ENCODE assay signal across 23 mouse cellular contexts in the genomic region with DNA sequence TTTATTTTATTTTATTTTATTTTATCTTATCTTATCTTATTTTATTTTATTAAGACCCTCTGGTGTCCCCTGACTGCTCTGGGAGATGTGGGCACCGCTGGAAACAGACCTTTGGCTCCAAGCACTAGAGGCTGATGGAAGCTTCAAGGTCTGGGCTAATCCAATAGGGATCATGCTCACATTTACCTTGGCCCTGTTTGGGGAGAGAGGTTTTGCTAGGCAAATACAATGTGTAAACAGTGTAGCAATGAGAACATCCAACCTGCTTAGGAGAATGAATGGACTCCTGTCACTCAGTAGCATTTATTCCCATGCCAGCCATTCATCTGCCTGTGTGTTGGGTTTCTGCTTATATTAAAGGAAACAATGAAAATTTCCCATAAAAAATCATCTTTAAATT.
DNase-seq lines count a peak whose midpoint lies in the region; ATAC-seq and TF ChIP-seq lines count a peak whose summit lies in the region.
"Had no signal": no experiment of that assay in that cellular context is flagged by ENCODE, and none has a peak within 500 bp of the region (broad histone marks: within the 10 kb centered on the region; RNA-seq: fewer than 3 reads in every experiment).

No protein-coding gene starts in this region.

- H3K9me3 ChIP-seq in stomach, embryonic 15.5 days = no peaks in the 10 kb centered on the region
- no peaks in the 10 kb centered on the region for H3K9me3 ChIP-seq in stomach, postnatal 0 days (ENCODE audit: control insufficient read depth, low read length)
- H3K9me3 ChIP-seq in liver, embryonic 11.5 days (ENCODE audit: control insufficient read depth, low read length) = peaks cover 7% of the 10 kb centered on the region; the same call in 1 of the 2 replicates
- H3K9me3 ChIP-seq in liver, embryonic 14.5 days (ENCODE audit: control insufficient read depth, low read length) = no peaks in the 10 kb centered on the region; the same call in 1 of the 2 replicates
- peaks cover 12% of the 10 kb centered on the region; the same call in 1 of the 2 replicates for H3K9me3 ChIP-seq in liver, postnatal 0 days (ENCODE audit: low read length)
- peaks cover 6% of the 10 kb centered on the region for H3K9me3 ChIP-seq in midbrain, embryonic 14.5 days (ENCODE audit: control insufficient read depth, low read length)
- H3K9me3 ChIP-seq: hindbrain, embryonic 15.5 days had no signal

- no peak overlapping the region for H3K9ac ChIP-seq in stomach, embryonic 15.5 days
- no peak overlapping the region for H3K9ac ChIP-seq in stomach, postnatal 0 days (ENCODE audit: low read length)
- no peak overlapping the region for H3K9ac ChIP-seq in liver, embryonic 11.5 days (ENCODE audit: low read depth, low read length)
- no peak overlapping the region for H3K9ac ChIP-seq in liver, embryonic 14.5 days (replicated peaks)
- no peak overlapping the region for H3K9ac ChIP-seq in liver, postnatal 0 days (replicated peaks)
- no peak overlapping the region for H3K9ac ChIP-seq in midbrain, embryonic 14.5 days (replicated peaks; ENCODE audit: low read length)
- H3K9ac ChIP-seq: forebrain, postnatal 0 days; hindbrain, embryonic 12.5 days; hindbrain, embryonic 15.5 days had no signal

- H3K27me3 ChIP-seq in stomach, embryonic 15.5 days (replicated peaks) = no peaks in the 10 kb centered on the region
- no peaks in the 10 kb centered on the region for H3K27me3 ChIP-seq in stomach, postnatal 0 days (ENCODE audit: control insufficient read depth, insufficient read depth, low read length)
- no peaks in the 10 kb centered on the region for H3K27me3 ChIP-seq in liver, embryonic 11.5 days (replicated peaks; ENCODE audit: control insufficient read depth, insufficient read depth, low read length)
- no peaks in the 10 kb centered on the region for H3K27me3 ChIP-seq in liver, embryonic 14.5 days (ENCODE audit: control insufficient read depth, insufficient read depth, low read length)
- no peaks in the 10 kb centered on the region for H3K27me3 ChIP-seq in liver, postnatal 0 days (ENCODE audit: insufficient read depth, low read length)
- H3K27me3 ChIP-seq in midbrain, embryonic 14.5 days (ENCODE audit: control insufficient read depth, insufficient read depth, low read length) = no peaks in the 10 kb centered on the region
- H3K27me3 ChIP-seq: hindbrain, embryonic 12.5 days; hindbrain, embryonic 15.5 days had no signal

- peak; percentile 22; the same call in 1 of the 2 replicates for ATAC-seq in stomach, embryonic 15.5 days (ENCODE audit: insufficient read depth, low FRiP score, low read depth)
- ATAC-seq in stomach, postnatal 0 days (ENCODE audit: low FRiP score, low TSS enrichment) = no peak
- peak; percentile 67 for ATAC-seq in liver, embryonic 11.5 days (replicated peaks; ENCODE audit: low FRiP score)
- ATAC-seq in liver, embryonic 14.5 days (ENCODE audit: insufficient read depth) = peak; percentile 70
- peak; percentile 94 for ATAC-seq in liver, postnatal 0 days
- ATAC-seq in midbrain, embryonic 14.5 days (ENCODE audit: low FRiP score, low TSS enrichment) = no peak
- ATAC-seq: forebrain, embryonic 14.5 days; forebrain, postnatal 0 days had no signal

- TF ChIP-seq EP300 in stomach, postnatal 0 days (optimal IDR thresholded peaks at IDR 0.05) = no peak
- no peak for TF ChIP-seq EP300 in liver, embryonic 14.5 days (IDR thresholded peaks at IDR 0.05; ENCODE audit: low read depth)
- no peak for TF ChIP-seq EP300 in liver, postnatal 0 days (IDR thresholded peaks at IDR 0.05; ENCODE audit: low read depth)

- no peak for TF ChIP-seq CTCF in stomach, postnatal 0 days (IDR thresholded peaks at IDR 0.05; ENCODE audit: low read depth)
- TF ChIP-seq CTCF in liver, embryonic 14.5 days (IDR thresholded peaks at IDR 0.05; ENCODE audit: low read depth) = no peak
- TF ChIP-seq CTCF in liver, postnatal 0 days (IDR thresholded peaks at IDR 0.05; ENCODE audit: low read depth) = no peak

- H3K4me2 ChIP-seq in stomach, embryonic 15.5 days = no peak overlapping the region
- H3K4me2 ChIP-seq in stomach, postnatal 0 days (replicated peaks; ENCODE audit: low read depth) = no peak overlapping the region
- no peak overlapping the region for H3K4me2 ChIP-seq in liver, embryonic 11.5 days
- H3K4me2 ChIP-seq in liver, embryonic 14.5 days (ENCODE audit: low read depth) = no peak overlapping the region
- H3K4me2 ChIP-seq in liver, postnatal 0 days (ENCODE audit: low read depth, low read length) = no peak overlapping the region
- H3K4me2 ChIP-seq in midbrain, embryonic 14.5 days (ENCODE audit: low read length) = no peak overlapping the region
- H3K4me2 ChIP-seq: heart, embryonic 11.5 days; hindbrain, embryonic 12.5 days; hindbrain, embryonic 15.5 days had no signal

- DNase-seq in stomach, postnatal 0 days (ENCODE audit: low spot score) = no peak
- DNase-seq in liver, embryonic 11.5 days (ENCODE audit: low spot score) = no peak
- DNase-seq in liver, embryonic 14.5 days (ENCODE audit: low read depth in 3 of 3, low spot score in 3 of 3) = peak; percentile 3 to 17 (median 16)
- DNase-seq in liver, postnatal 0 days = no peak
- DNase-seq in frontal cortex, adult 2 months (ENCODE audit: extremely low spot score in 1 of 2, low spot score in 1 of 2) = no peak
- no peak for DNase-seq in midbrain, embryonic 14.5 days
- no peak for DNase-seq in testis, postnatal 10 days (ENCODE audit: low spot score)
- DNase-seq: adrenal gland, adult 2 months; adrenal gland, postnatal 25 days; cerebellum, adult 11-12 months; cerebellum, adult 8-10 months; cerebellum, postnatal 10 days; cerebellum, postnatal 36 days; embryo, embryonic 11 days; forebrain, postnatal 0 days; gastrocnemius, postnatal 14 days; heart, adult 11 months had no signal

- H3K4me1 ChIP-seq in stomach, embryonic 15.5 days = no peaks in the 10 kb centered on the region
- no peaks in the 10 kb centered on the region for H3K4me1 ChIP-seq in stomach, postnatal 0 days (replicated peaks; ENCODE audit: control insufficient read depth, insufficient read depth)
- no peaks in the 10 kb centered on the region for H3K4me1 ChIP-seq in liver, embryonic 11.5 days (replicated peaks; ENCODE audit: control insufficient read depth, insufficient read depth, low read length)
- H3K4me1 ChIP-seq in liver, embryonic 14.5 days (replicated peaks; ENCODE audit: control insufficient read depth in 2 of 2, insufficient read depth in 2 of 2, low read length in 1 of 2) = 0 out of 4 replicates have a peak, but pooled peaks cover 0 to 3% of the 10 kb centered on the region in 2 experiments
- no peaks in the 10 kb centered on the region for H3K4me1 ChIP-seq in liver, postnatal 0 days (ENCODE audit: insufficient read depth)
- no peaks in the 10 kb centered on the region for H3K4me1 ChIP-seq in midbrain, embryonic 14.5 days (ENCODE audit: control insufficient read depth, insufficient read depth, low read length)
- H3K4me1 ChIP-seq: forebrain, embryonic 10.5 days; hindbrain, embryonic 12.5 days had no signal

- H3K4me3 ChIP-seq in stomach, embryonic 15.5 days (replicated peaks) = no peak overlapping the region
- no peak overlapping the region for H3K4me3 ChIP-seq in stomach, postnatal 0 days (ENCODE audit: low read depth, low read length)
- H3K4me3 ChIP-seq in liver, embryonic 11.5 days (ENCODE audit: low read depth, low read length) = no peak overlapping the region
- H3K4me3 ChIP-seq in liver, embryonic 14.5 days (ENCODE audit: insufficient read depth in 1 of 2, low read depth in 2 of 2, low read length in 2 of 2) = no peak overlapping the region
- H3K4me3 ChIP-seq in liver, postnatal 0 days (ENCODE audit: low read depth, low read length) = no peak overlapping the region
- H3K4me3 ChIP-seq in midbrain, embryonic 14.5 days (replicated peaks; ENCODE audit: low read depth, low read length) = no peak overlapping the region
- H3K4me3 ChIP-seq: forebrain, embryonic 10.5 days; hindbrain, embryonic 12.5 days; hindbrain, embryonic 15.5 days had no signal

- 68% methylated on average over 1 of the region's 1 CpGs for WGBS in stomach, embryonic 15.5 days
- 46% methylated on average over 1 of the region's 1 CpGs for WGBS in stomach, postnatal 0 days
- WGBS in liver, embryonic 11.5 days = 50% methylated on average over 1 of the region's 1 CpGs
- 31% methylated on average over 1 of the region's 1 CpGs for WGBS in liver, embryonic 14.5 days (ENCODE audit: insufficient replicate concordance)
- WGBS in liver, postnatal 0 days (ENCODE audit: insufficient replicate concordance) = 48% methylated on average over 1 of the region's 1 CpGs
- 78% methylated on average over 1 of the region's 1 CpGs for WGBS in midbrain, embryonic 14.5 days

- no peaks in the 10 kb centered on the region for H3K36me3 ChIP-seq in stomach, embryonic 15.5 days
- H3K36me3 ChIP-seq in stomach, postnatal 0 days (ENCODE audit: control insufficient read depth, insufficient read depth, low read length) = no peaks in the 10 kb centered on the region
- H3K36me3 ChIP-seq in liver, embryonic 11.5 days (ENCODE audit: control insufficient read depth, insufficient read depth, low read length) = no peaks in the 10 kb centered on the region
- no peaks in the 10 kb centered on the region for H3K36me3 ChIP-seq in liver, embryonic 14.5 days (replicated peaks; ENCODE audit: control insufficient read depth, insufficient read depth, low read depth)
- H3K36me3 ChIP-seq in liver, postnatal 0 days (replicated peaks; ENCODE audit: insufficient read depth, low read length) = no peaks in the 10 kb centered on the region
- no peaks in the 10 kb centered on the region for H3K36me3 ChIP-seq in midbrain, embryonic 14.5 days (ENCODE audit: control insufficient read depth, insufficient read depth, low read length)
- H3K36me3 ChIP-seq: forebrain, embryonic 10.5 days; hindbrain, embryonic 12.5 days; hindbrain, embryonic 15.5 days had no signal

- no peak overlapping the region for H3K27ac ChIP-seq in stomach, embryonic 15.5 days
- H3K27ac ChIP-seq in stomach, postnatal 0 days (replicated peaks) = no peak overlapping the region
- H3K27ac ChIP-seq in liver, embryonic 11.5 days (ENCODE audit: low read depth, low read length) = no peak overlapping the region
- no peak overlapping the region for H3K27ac ChIP-seq in liver, embryonic 14.5 days
- H3K27ac ChIP-seq in liver, postnatal 0 days (ENCODE audit: low read depth) = no peak overlapping the region
- no peak overlapping the region for H3K27ac ChIP-seq in midbrain, embryonic 14.5 days (replicated peaks; ENCODE audit: low read depth, low read length)
- H3K27ac ChIP-seq: forebrain, embryonic 10.5 days; hindbrain, embryonic 12.5 days; hindbrain, embryonic 15.5 days had no signal

Comparison
In these comparisons a context has a peak if more than half of its experiments do, and no peak if none do; other contexts are left out.
1. ATAC-seq: peak in stomach, embryonic 15.5 days (single experiment), liver, embryonic 11.5 days (single experiment), liver, embryonic 14.5 days (single experiment) and liver, postnatal 0 days (single experiment); none in stomach, postnatal 0 days (single experiment) and midbrain, embryonic 14.5 days (single experiment).
2. DNase-seq: peak in liver, embryonic 14.5 days (3 of 3); none in stomach, postnatal 0 days (single experiment), liver, embryonic 11.5 days (single experiment), liver, postnatal 0 days (single experiment), frontal cortex, adult 2 months (0 of 2), midbrain, embryonic 14.5 days (single experiment) and testis, postnatal 10 days (single experiment).